Mouse (Mus musculus) liver, adult 2 months (tissue): Measurements from ENCODE around the gene Stk31.

Experiments used
- CTCF ChIP-seq: fragments of 200-500 bp; IDR thresholded peaks from 2 replicates; pipeline ENCODE4 v1.5.1; 2011; ENCODE audit warnings: low read depth, low read length, control low read depth
- POLR2A ChIP-seq: fragments of 200-500 bp; IDR thresholded peaks from 2 replicates; pipeline ENCODE4 v1.6.1; 2011; ENCODE audit warnings: low read length, control low read depth; ENCODE audit not compliant: insufficient read depth; ENCODE audit errors: extremely low read depth

DNA sequence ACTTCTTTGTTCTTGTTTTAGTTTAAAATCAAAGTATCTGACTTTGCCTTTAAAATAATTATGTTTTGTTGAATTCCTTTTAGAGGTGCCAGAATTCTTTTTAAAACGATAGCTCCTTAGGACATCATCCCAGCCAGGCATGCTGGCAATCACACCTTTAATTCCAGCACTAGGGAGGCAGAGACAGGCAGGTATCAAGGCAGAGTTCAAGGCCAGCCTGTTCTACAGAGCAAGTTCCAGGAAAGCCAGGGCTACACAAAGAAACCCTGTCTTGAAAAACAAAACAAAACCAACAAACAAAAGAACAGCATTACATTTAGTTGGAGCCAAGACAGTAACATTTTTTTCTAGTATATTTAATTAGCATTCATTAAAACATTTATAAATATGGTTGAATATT is 20.6 kb downstream of the Stk31 start:
- TF ChIP-seq CTCF (no peak), POLR2A (no peak)
